Mouse (Mus musculus) liver, adult 10 weeks (tissue): ENCODE data around the gene Cyp2a22. TPM values are rescaled to one million over a fixed set of nuclear protein-coding genes. Genes with fewer than 3 reads are reported as not detected.

ENCODE experiments used
- polyA plus RNA-seq: library from polyadenylated mRNA; stranded (reverse); fragments of 350-450 nt; fragmentation: Illumina TruSeq; extraction: RNeasy Lipid Tissue Mini Kit (QIAGEN cat#74804); gene quantifications from one replicate; pipeline ENCODE4 v1.2.3, GENCODE M21; 2014; ENCODE audit warnings: low read depth, low replicate concordance

The Cyp2a22 gene
- polyA plus RNA-seq = 92.9 TPM

DNA sequence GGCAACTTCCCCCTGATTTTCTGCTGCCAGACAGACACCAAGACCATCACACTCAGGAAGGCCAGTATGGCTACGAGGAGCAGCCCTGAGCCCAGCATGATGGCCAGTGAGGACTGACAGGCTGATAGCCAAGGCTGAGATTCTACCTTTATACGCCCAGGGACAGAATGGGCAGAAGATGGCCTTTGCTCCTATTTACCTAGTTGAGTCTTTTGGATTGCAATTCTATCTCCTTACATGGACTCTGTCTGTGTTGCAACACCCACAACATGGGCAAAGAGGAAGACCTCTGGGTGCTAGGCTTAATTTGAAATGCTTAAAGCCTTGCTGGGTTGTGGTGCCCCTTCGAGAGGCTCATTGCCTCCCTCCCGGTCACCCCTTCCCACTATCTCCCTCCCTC is at the start of gene Cyp2a22:
Gene Cyp2a22 (minus strand): TSS at position 123 of the 400 bp plus-strand sequence.

Other genes starting within 250 kb of the Cyp2a22 start
- gene Cyp2b19, start 182.2 kb downstream of the Cyp2a22 start, polyA plus RNA-seq = not detected
- 24.0 TPM for gene Cyp2g1, start 130.5 kb downstream of the Cyp2a22 start, polyA plus RNA-seq
- gene Cyp2a5, start 104.1 kb downstream of the Cyp2a22 start, polyA plus RNA-seq = 639 TPM
- 1,013 TPM for gene Cyp2a12, start 89.7 kb upstream of the Cyp2a22 start, polyA plus RNA-seq
- 346 TPM for gene Cyp2f2, start 180.5 kb upstream of the Cyp2a22 start, polyA plus RNA-seq
- not detected for gene Cyp2t4, start 214.3 kb upstream of the Cyp2a22 start, polyA plus RNA-seq
- gene Egln2, start 227.4 kb upstream of the Cyp2a22 start, polyA plus RNA-seq = 5.2 TPM
- 2.2 TPM for gene Rab4b, start 239.5 kb upstream of the Cyp2a22 start, polyA plus RNA-seq
- gene Gm21983, start 241.7 kb upstream of the Cyp2a22 start, polyA plus RNA-seq = not detected
- not detected for gene Mia, start 241.8 kb upstream of the Cyp2a22 start, polyA plus RNA-seq